In the genomic region with DNA sequence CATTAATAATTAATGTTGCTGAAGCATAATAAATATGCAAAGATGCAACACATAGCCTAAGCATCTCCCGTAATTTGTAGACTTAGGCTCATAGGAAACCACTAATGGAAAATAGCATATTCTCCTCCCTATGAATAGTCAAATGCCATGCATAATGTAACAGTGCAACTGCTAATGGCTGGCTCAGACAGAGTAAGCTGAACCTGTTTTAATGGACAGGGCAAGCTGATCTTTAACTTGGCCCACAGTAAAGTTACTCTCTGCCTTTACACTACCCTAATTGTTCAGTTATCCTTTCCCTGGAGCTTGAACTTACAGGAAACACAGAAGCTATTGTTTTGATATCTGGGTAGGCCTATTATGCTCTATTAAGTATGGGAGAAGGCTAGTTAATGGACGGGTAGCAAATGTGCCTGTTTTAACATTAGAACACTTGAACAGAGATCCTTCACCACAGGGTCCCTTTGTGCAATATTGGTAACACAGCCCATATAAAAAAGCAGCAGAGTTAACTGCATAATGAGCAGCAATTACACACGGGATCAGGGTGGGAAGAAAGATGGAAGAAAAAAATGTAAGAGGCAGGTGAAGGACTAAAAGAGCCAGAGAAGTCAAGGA, we compare ENCODE assay signal across 25 mouse cellular contexts.
DNase-seq lines count a peak whose midpoint lies in the region; ATAC-seq and TF ChIP-seq lines count a peak whose summit lies in the region.
"Had no signal": no experiment of that assay in that cellular context is flagged by ENCODE, and none has a peak within 500 bp of the region (broad histone marks: within the 10 kb centered on the region; RNA-seq: fewer than 3 reads in every experiment).

No protein-coding gene starts in this region.

- no peak overlapping the region for H3K4me3 ChIP-seq in hindbrain, embryonic 12.5 days
- H3K4me3 ChIP-seq in hindbrain, embryonic 10.5 days: no peak overlapping the region
- no peak overlapping the region for H3K4me3 ChIP-seq in midbrain, embryonic 12.5 days
- no peak overlapping the region for H3K4me3 ChIP-seq in midbrain, postnatal 0 days (ENCODE audit: low read depth, low read length)
- H3K4me3 ChIP-seq in forebrain, embryonic 14.5 days (ENCODE audit: low read depth, low read length): no peak overlapping the region
- H3K4me3 ChIP-seq: limb, embryonic 15.5 days; liver, embryonic 15.5 days; neural tube, embryonic 15.5 days had no signal

- 53% methylated on average over 3 of the region's 3 CpGs for WGBS in hindbrain, embryonic 12.5 days
- 70% methylated on average over 3 of the region's 3 CpGs for WGBS in hindbrain, embryonic 10.5 days
- WGBS in midbrain, embryonic 12.5 days: 61% methylated on average over 3 of the region's 3 CpGs
- WGBS in midbrain, postnatal 0 days: 50% methylated on average over 3 of the region's 3 CpGs
- WGBS in forebrain, embryonic 14.5 days: 17% methylated on average over 3 of the region's 3 CpGs

- no peaks in the 10 kb centered on the region for H3K4me1 ChIP-seq in hindbrain, embryonic 12.5 days
- no peaks in the 10 kb centered on the region for H3K4me1 ChIP-seq in hindbrain, embryonic 10.5 days (replicated peaks)
- H3K4me1 ChIP-seq in midbrain, embryonic 12.5 days: peaks cover 3% of the 10 kb centered on the region; the same call in 1 of the 2 replicates
- H3K4me1 ChIP-seq in midbrain, postnatal 0 days (ENCODE audit: insufficient read depth, low read length): no peaks in the 10 kb centered on the region
- no peaks in the 10 kb centered on the region for H3K4me1 ChIP-seq in forebrain, embryonic 14.5 days (ENCODE audit: control insufficient read depth, insufficient read depth, low read length)
- H3K4me1 ChIP-seq: limb, embryonic 15.5 days; liver, embryonic 15.5 days; neural tube, embryonic 15.5 days had no signal

- H3K27me3 ChIP-seq in hindbrain, embryonic 12.5 days: no peaks in the 10 kb centered on the region
- no peaks in the 10 kb centered on the region for H3K27me3 ChIP-seq in hindbrain, embryonic 10.5 days (ENCODE audit: insufficient read depth, poor library complexity, severe bottlenecking)
- no peaks in the 10 kb centered on the region for H3K27me3 ChIP-seq in midbrain, embryonic 12.5 days
- no peaks in the 10 kb centered on the region for H3K27me3 ChIP-seq in midbrain, postnatal 0 days (ENCODE audit: insufficient read depth, low read length)
- H3K27me3 ChIP-seq in forebrain, embryonic 14.5 days (replicated peaks; ENCODE audit: control insufficient read depth, insufficient read depth, low read length): no peaks in the 10 kb centered on the region
- H3K27me3 ChIP-seq: CH12.LX; limb, embryonic 15.5 days; liver, embryonic 15.5 days; neural tube, embryonic 15.5 days; Patski had no signal

- H3K36me3 ChIP-seq in hindbrain, embryonic 12.5 days: no peaks in the 10 kb centered on the region
- H3K36me3 ChIP-seq in hindbrain, embryonic 10.5 days: no peaks in the 10 kb centered on the region
- no peaks in the 10 kb centered on the region for H3K36me3 ChIP-seq in midbrain, embryonic 12.5 days
- no peaks in the 10 kb centered on the region for H3K36me3 ChIP-seq in midbrain, postnatal 0 days (ENCODE audit: insufficient read depth, low read length)
- no peaks in the 10 kb centered on the region for H3K36me3 ChIP-seq in forebrain, embryonic 14.5 days (ENCODE audit: control insufficient read depth, insufficient read depth, low read length)
- H3K36me3 ChIP-seq: G1E; limb, embryonic 15.5 days; liver, embryonic 15.5 days; neural tube, embryonic 15.5 days had no signal

- H3K9me3 ChIP-seq in hindbrain, embryonic 12.5 days (replicated peaks): no peaks in the 10 kb centered on the region
- H3K9me3 ChIP-seq in hindbrain, embryonic 10.5 days: no peaks in the 10 kb centered on the region
- no peaks in the 10 kb centered on the region for H3K9me3 ChIP-seq in midbrain, embryonic 12.5 days
- H3K9me3 ChIP-seq in midbrain, postnatal 0 days (ENCODE audit: low read length): no peaks in the 10 kb centered on the region
- H3K9me3 ChIP-seq in forebrain, embryonic 14.5 days (replicated peaks; ENCODE audit: control insufficient read depth, low read length): no peaks in the 10 kb centered on the region
- H3K9me3 ChIP-seq: limb, embryonic 15.5 days; liver, embryonic 15.5 days; neural tube, embryonic 15.5 days had no signal

- no peak overlapping the region for H3K4me2 ChIP-seq in hindbrain, embryonic 12.5 days (replicated peaks)
- no peak overlapping the region for H3K4me2 ChIP-seq in midbrain, embryonic 12.5 days (replicated peaks)
- H3K4me2 ChIP-seq in midbrain, postnatal 0 days (ENCODE audit: low read depth, low read length, poor library complexity, severe bottlenecking): no peak overlapping the region
- H3K4me2 ChIP-seq in forebrain, embryonic 14.5 days (ENCODE audit: low read length): no peak overlapping the region
- H3K4me2 ChIP-seq: heart, embryonic 11.5 days; limb, embryonic 15.5 days; liver, embryonic 15.5 days; neural tube, embryonic 15.5 days had no signal

- peak; percentile 66 for ATAC-seq in hindbrain, embryonic 12.5 days (ENCODE audit: low FRiP score)
- 0 out of 2 replicates have a peak, but pooled peaks have one; percentile 68 for ATAC-seq in midbrain, embryonic 12.5 days (ENCODE audit: low FRiP score, low read depth)
- ATAC-seq in midbrain, postnatal 0 days (ENCODE audit: low FRiP score): no peak
- peak; percentile 37; the same call in 1 of the 2 replicates for ATAC-seq in forebrain, embryonic 14.5 days
- ATAC-seq: lung, postnatal 0 days; Patski had no signal

- no peak for DNase-seq in hindbrain, embryonic 10.5 days (ENCODE audit: low spot score)
- DNase-seq in midbrain, postnatal 0 days (ENCODE audit: low spot score): no peak
- peak; percentile 19 for DNase-seq in forebrain, embryonic 14.5 days (ENCODE audit: low spot score)
- DNase-seq in mesoderm, embryonic 11.5 days (ENCODE audit: low read depth, low spot score): peak; percentile 1
- no peak for DNase-seq in layer of hippocampus, adult 9-10 months (ENCODE audit: low spot score)
- DNase-seq: adrenal gland, postnatal 36 days; B cell, adult 2 months; cerebellum, adult 11 months; cerebellum, postnatal 14 days; gastrocnemius, postnatal 10 days; kidney, adult 2 months; kidney, postnatal 25 days; thymus, adult 2 months had no signal

- H3K27ac ChIP-seq in hindbrain, embryonic 12.5 days: no peak overlapping the region
- H3K27ac ChIP-seq in hindbrain, embryonic 10.5 days: no peak overlapping the region
- no peak overlapping the region for H3K27ac ChIP-seq in midbrain, embryonic 12.5 days (replicated peaks)
- H3K27ac ChIP-seq in midbrain, postnatal 0 days (ENCODE audit: low read depth, low read length): no peak overlapping the region
- no peak overlapping the region for H3K27ac ChIP-seq in forebrain, embryonic 14.5 days (ENCODE audit: low read depth, low read length)
- H3K27ac ChIP-seq: limb, embryonic 15.5 days; liver, embryonic 15.5 days; macrophage; neural tube, embryonic 15.5 days; stomach, postnatal 0 days had no signal

- no peak overlapping the region for H3K9ac ChIP-seq in hindbrain, embryonic 12.5 days
- no peak overlapping the region for H3K9ac ChIP-seq in midbrain, embryonic 12.5 days (replicated peaks)
- no peak overlapping the region for H3K9ac ChIP-seq in midbrain, postnatal 0 days (replicated peaks; ENCODE audit: low read length, poor library complexity, severe bottlenecking)
- H3K9ac ChIP-seq in forebrain, embryonic 14.5 days (ENCODE audit: low read length): no peak overlapping the region
- H3K9ac ChIP-seq: limb, embryonic 15.5 days; liver, embryonic 15.5 days; neural tube, embryonic 15.5 days had no signal

- no peak for TF ChIP-seq CTCF in midbrain, postnatal 0 days (IDR thresholded peaks at IDR 0.05)

Comparison
In these comparisons a context has a peak if more than half of its experiments do, and no peak if none do; other contexts are left out.
1. DNase-seq: peak in forebrain, embryonic 14.5 days (single experiment) and mesoderm, embryonic 11.5 days (single experiment); none in hindbrain, embryonic 10.5 days (single experiment), midbrain, postnatal 0 days (single experiment) and layer of hippocampus, adult 9-10 months (single experiment).